Mouse (Mus musculus): ENCODE measurements around the gene Sfmbt2. TPM values are rescaled to one million over a fixed set of nuclear protein-coding genes. Genes with fewer than 3 reads are reported as not detected.

Gene Sfmbt2
- polyA plus RNA-seq, 1 experiment = 103 TPM

DNA sequence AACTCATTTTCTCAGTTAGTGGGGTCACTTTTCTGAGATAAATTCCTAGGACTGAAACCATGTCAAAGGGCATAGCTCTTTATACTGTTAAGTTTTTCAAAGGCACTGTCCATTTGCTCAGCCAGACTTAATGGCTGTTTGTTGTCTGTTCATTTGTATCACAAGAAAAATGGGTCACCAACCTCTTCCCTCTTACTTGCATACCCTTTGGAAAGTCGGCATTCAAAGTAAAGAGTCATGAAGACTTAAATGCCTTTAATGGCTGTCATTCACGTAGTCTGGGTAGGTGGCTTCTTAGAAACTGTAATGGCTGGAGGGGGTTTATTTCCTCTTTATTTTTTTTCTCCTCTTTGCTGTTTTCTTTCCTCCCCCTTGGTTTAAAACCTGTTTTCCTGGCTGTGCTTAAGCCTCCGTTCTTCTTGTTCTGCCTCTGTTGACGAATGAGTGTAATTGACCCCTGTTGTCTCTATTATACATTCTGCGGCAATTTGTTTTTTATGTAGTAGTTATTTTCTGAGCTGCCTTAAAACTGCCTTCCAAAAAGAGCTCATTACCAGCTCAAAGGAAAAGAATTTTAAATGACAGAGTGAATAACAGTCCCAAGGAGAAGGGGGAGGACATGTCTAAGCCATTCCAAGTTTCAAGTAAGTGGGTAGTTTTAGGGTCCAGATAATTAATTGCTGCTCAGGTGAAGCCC lies 151.6 kb downstream of the Sfmbt2 start:
- no peaks in the 10 kb centered on the region for H3K9me3 ChIP-seq (replicated peaks; ENCODE audit: control insufficient read depth, insufficient read depth, low read length, poor library complexity, severe bottlenecking)
- no peak overlapping the region for H3K27ac ChIP-seq (ENCODE audit: insufficient read depth, low read length)
- no peaks in the 10 kb centered on the region for H3K27me3 ChIP-seq (ENCODE audit: control insufficient read depth, insufficient read depth, low read length, poor library complexity, severe bottlenecking)
- H3K4me3 ChIP-seq (ENCODE audit: low read depth, low read length) = no peak overlapping the region
- no peak overlapping the region for H3K9ac ChIP-seq (ENCODE audit: low read depth, poor library complexity, severe bottlenecking)
- TF ChIP-seq CTCF (IDR thresholded peaks at IDR 0.05; ENCODE audit: low read depth, low read length) (no peak), EP300 (IDR thresholded peaks at IDR 0.05; ENCODE audit: insufficient read depth, low read depth, low read length) (no peak), POLR2A (IDR thresholded peaks at IDR 0.05; ENCODE audit: insufficient read depth, low read length) (no peak)
- no peaks in the 10 kb centered on the region; the same call in 1 of the 2 replicates for H3K36me3 ChIP-seq (ENCODE audit: control insufficient read depth, insufficient read depth, low read length, poor library complexity, severe bottlenecking)
- no peaks in the 10 kb centered on the region for H3K4me1 ChIP-seq (ENCODE audit: control insufficient read depth, insufficient read depth, low read length)

DNA sequence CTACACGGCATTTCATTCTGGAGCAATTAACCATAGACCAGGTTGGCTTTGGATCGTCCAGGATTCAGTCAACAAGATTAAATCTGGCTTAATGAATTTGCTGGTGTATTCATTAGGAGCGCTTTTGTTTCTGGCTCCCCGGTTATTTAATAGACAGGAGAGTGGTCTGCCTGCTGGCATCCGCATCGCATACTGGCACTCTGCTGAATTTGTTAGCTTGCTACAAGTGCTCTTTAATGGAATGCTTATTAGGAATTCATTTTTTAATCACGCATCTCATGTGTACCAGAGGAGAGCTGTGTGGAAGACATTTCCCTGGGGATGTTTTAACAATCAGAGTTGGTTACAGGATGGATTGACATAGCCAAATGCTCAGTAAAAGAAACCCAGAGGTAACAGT lies 155.3 kb downstream of the Sfmbt2 start:
- no peaks in the 10 kb centered on the region for H3K9me3 ChIP-seq (replicated peaks; ENCODE audit: control insufficient read depth, insufficient read depth, low read length, poor library complexity, severe bottlenecking)
- H3K9ac ChIP-seq (ENCODE audit: low read depth, poor library complexity, severe bottlenecking) = no peak overlapping the region

DNA sequence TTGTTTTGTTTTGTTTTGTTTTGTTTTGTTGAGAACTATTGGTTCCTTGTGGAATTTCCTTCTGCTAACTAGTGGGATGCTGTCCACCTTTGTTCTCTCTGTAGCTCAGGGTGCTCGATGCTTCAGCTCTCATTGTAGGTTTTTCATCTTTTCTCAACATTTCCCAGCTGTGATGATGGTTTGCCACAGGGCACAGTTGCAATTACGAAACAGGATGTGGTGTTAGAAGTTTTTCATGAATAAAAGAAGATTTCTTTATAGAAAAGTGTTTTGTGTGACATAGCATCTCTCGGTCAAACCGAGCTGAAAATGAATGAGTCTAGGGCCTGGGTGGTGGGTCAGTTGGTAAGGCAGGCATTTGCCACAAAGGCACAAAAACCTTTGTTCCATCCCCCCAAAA lies 171.5 kb downstream of the Sfmbt2 start:
- no peak overlapping the region for H3K4me3 ChIP-seq (ENCODE audit: low read depth, low read length)
- no peaks in the 10 kb centered on the region for H3K27me3 ChIP-seq (ENCODE audit: control insufficient read depth, insufficient read depth, low read length, poor library complexity, severe bottlenecking)
- H3K9ac ChIP-seq (ENCODE audit: low read depth, poor library complexity, severe bottlenecking) = no peak overlapping the region
- H3K36me3 ChIP-seq (ENCODE audit: control insufficient read depth, insufficient read depth, low read length, poor library complexity, severe bottlenecking) = no peaks in the 10 kb centered on the region
- H3K9me3 ChIP-seq (replicated peaks; ENCODE audit: control insufficient read depth, insufficient read depth, low read length, poor library complexity, severe bottlenecking) = no peaks in the 10 kb centered on the region
- no peak overlapping the region for H3K27ac ChIP-seq (ENCODE audit: insufficient read depth, low read length)
- no peak for TF ChIP-seq CTCF (IDR thresholded peaks at IDR 0.05; ENCODE audit: low read depth, low read length)
- TF ChIP-seq EP300 (IDR thresholded peaks at IDR 0.05; ENCODE audit: insufficient read depth, low read depth, low read length) = no peak
- TF ChIP-seq POLR2A (IDR thresholded peaks at IDR 0.05; ENCODE audit: insufficient read depth, low read length) = no peak
- no peaks in the 10 kb centered on the region for H3K4me1 ChIP-seq (ENCODE audit: control insufficient read depth, insufficient read depth, low read length)

More for the DNA sequence above, 155.3 kb downstream of the Sfmbt2 start:
- Histone ChIP-seq H3K27ac (ENCODE audit: insufficient read depth, low read length) (no peak overlapping the region), H3K4me3 (ENCODE audit: low read depth, low read length) (no peak overlapping the region), H3K36me3 (ENCODE audit: control insufficient read depth, insufficient read depth, low read length, poor library complexity, severe bottlenecking) (no peaks in the 10 kb centered on the region; the same call in 1 of the 2 replicates), H3K27me3 (ENCODE audit: control insufficient read depth, insufficient read depth, low read length, poor library complexity, severe bottlenecking) (no peaks in the 10 kb centered on the region), H3K4me1 (ENCODE audit: control insufficient read depth, insufficient read depth, low read length) (no peaks in the 10 kb centered on the region)
- TF ChIP-seq EP300 (IDR thresholded peaks at IDR 0.05; ENCODE audit: insufficient read depth, low read depth, low read length) (no peak), POLR2A (IDR thresholded peaks at IDR 0.05; ENCODE audit: insufficient read depth, low read length) (no peak), CTCF (IDR thresholded peaks at IDR 0.05; ENCODE audit: low read depth, low read length) (no peak)

DNA sequence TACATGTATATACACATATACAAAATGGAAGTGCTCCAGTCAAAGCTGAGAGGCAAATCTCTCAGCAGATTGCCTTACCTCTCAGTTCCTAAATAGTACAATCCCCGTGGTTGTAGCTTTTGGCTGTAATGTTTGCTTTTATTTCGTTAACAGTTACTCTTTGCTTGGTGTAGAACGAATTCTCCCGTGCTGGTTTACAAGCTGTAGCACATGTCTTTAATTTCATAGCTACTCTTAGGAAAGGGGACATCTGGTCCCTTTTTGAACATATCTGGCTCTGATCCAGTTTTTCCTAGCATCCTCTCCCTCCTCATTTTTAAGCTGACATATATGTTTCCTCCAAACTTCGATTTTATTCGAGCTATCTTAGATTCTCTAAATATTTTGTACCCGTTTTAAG lies 172.1 kb downstream of the Sfmbt2 start:
- Histone ChIP-seq H3K27ac (ENCODE audit: insufficient read depth, low read length) (no peak overlapping the region), H3K9ac (ENCODE audit: low read depth, poor library complexity, severe bottlenecking) (no peak overlapping the region), H3K4me1 (ENCODE audit: control insufficient read depth, insufficient read depth, low read length) (no peaks in the 10 kb centered on the region), H3K9me3 (replicated peaks; ENCODE audit: control insufficient read depth, insufficient read depth, low read length, poor library complexity, severe bottlenecking) (no peaks in the 10 kb centered on the region), H3K4me3 (ENCODE audit: low read depth, low read length) (no peak overlapping the region), H3K36me3 (ENCODE audit: control insufficient read depth, insufficient read depth, low read length, poor library complexity, severe bottlenecking) (no peaks in the 10 kb centered on the region), H3K27me3 (ENCODE audit: control insufficient read depth, insufficient read depth, low read length, poor library complexity, severe bottlenecking) (no peaks in the 10 kb centered on the region)
- TF ChIP-seq EP300 (IDR thresholded peaks at IDR 0.05; ENCODE audit: insufficient read depth, low read depth, low read length) = no peak
- TF ChIP-seq POLR2A (IDR thresholded peaks at IDR 0.05; ENCODE audit: insufficient read depth, low read length) = no peak
- no peak for TF ChIP-seq CTCF (IDR thresholded peaks at IDR 0.05; ENCODE audit: low read depth, low read length)

DNA sequence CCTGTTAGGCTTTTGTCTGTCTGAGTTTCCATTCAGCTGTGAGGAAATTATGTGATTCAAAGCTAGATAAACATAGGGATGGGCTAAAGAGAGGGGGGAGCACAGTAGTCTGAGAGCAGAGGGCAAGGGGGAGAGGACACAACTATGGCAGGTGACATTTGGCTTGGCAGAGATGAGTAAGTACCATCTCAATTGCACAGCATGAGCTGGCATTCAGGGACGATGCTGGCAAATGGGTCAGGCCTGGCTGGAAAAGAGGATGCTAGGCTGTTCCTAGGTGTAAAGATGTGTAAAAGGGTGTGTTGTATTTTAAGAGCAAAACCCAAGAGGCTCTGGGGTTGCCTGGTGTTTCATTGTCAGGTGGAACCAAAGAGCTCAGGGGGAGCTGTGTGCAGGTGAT lies 188.5 kb downstream of the Sfmbt2 start:
- Histone ChIP-seq H3K4me1 (ENCODE audit: control insufficient read depth, insufficient read depth, low read length) (no peaks in the 10 kb centered on the region), H3K4me3 (ENCODE audit: low read depth, low read length) (no peak overlapping the region), H3K27ac (ENCODE audit: insufficient read depth, low read length) (no peak overlapping the region), H3K27me3 (ENCODE audit: control insufficient read depth, insufficient read depth, low read length, poor library complexity, severe bottlenecking) (no peaks in the 10 kb centered on the region), H3K9ac (ENCODE audit: low read depth, poor library complexity, severe bottlenecking) (no peak overlapping the region), H3K36me3 (ENCODE audit: control insufficient read depth, insufficient read depth, low read length, poor library complexity, severe bottlenecking) (peaks cover 2% of the 10 kb centered on the region; the same call in 1 of the 2 replicates), H3K9me3 (replicated peaks; ENCODE audit: control insufficient read depth, insufficient read depth, low read length, poor library complexity, severe bottlenecking) (no peaks in the 10 kb centered on the region)
- no peak for TF ChIP-seq CTCF (IDR thresholded peaks at IDR 0.05; ENCODE audit: low read depth, low read length)
- TF ChIP-seq POLR2A (IDR thresholded peaks at IDR 0.05; ENCODE audit: insufficient read depth, low read length) = no peak
- no peak for TF ChIP-seq EP300 (IDR thresholded peaks at IDR 0.05; ENCODE audit: insufficient read depth, low read depth, low read length)

DNA sequence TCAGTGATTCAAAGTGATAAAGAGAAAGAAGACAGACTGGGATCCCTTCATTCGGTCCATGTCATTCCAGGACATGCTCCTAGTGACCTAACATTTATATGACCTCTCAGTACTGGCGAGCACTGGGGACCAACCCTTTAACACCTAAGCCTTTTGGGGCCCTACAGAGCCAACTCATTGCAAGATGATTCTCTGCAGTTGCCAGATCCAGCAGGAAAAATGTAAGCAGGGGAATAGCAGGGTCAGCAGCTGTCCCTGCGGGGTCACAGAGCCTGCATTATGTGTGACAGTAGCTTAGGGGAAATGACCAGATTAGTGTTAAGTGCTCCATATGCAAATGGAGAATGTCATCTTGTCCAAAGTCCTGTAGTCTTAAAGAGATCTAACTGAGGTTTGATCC lies 195.2 kb downstream of the Sfmbt2 start:
- H3K27me3 ChIP-seq (ENCODE audit: control insufficient read depth, insufficient read depth, low read length, poor library complexity, severe bottlenecking) = no peaks in the 10 kb centered on the region
- no peaks in the 10 kb centered on the region; the same call in 1 of the 2 replicates for H3K36me3 ChIP-seq (ENCODE audit: control insufficient read depth, insufficient read depth, low read length, poor library complexity, severe bottlenecking)
- H3K27ac ChIP-seq (ENCODE audit: insufficient read depth, low read length) = no peak overlapping the region
- no peak overlapping the region for H3K4me3 ChIP-seq (ENCODE audit: low read depth, low read length)
- H3K4me1 ChIP-seq (ENCODE audit: control insufficient read depth, insufficient read depth, low read length) = no peaks in the 10 kb centered on the region
- no peak for TF ChIP-seq POLR2A (IDR thresholded peaks at IDR 0.05; ENCODE audit: insufficient read depth, low read length)
- TF ChIP-seq EP300 (IDR thresholded peaks at IDR 0.05; ENCODE audit: insufficient read depth, low read depth, low read length) = no peak
- TF ChIP-seq CTCF (IDR thresholded peaks at IDR 0.05; ENCODE audit: low read depth, low read length) = no peak
- H3K9ac ChIP-seq (ENCODE audit: low read depth, poor library complexity, severe bottlenecking) = no peak overlapping the region
- no peaks in the 10 kb centered on the region for H3K9me3 ChIP-seq (replicated peaks; ENCODE audit: control insufficient read depth, insufficient read depth, low read length, poor library complexity, severe bottlenecking)

All from ES-Bruce4 (cell line).